Mouse (Mus musculus) lung, postnatal 10 days (tissue): ENCODE data around the gene Cpne5.

Source experiments
- DNase-seq: peaks from one replicate; pipeline ENCODE4 v3.0.0; 2021

Gene Cpne5

DNA sequence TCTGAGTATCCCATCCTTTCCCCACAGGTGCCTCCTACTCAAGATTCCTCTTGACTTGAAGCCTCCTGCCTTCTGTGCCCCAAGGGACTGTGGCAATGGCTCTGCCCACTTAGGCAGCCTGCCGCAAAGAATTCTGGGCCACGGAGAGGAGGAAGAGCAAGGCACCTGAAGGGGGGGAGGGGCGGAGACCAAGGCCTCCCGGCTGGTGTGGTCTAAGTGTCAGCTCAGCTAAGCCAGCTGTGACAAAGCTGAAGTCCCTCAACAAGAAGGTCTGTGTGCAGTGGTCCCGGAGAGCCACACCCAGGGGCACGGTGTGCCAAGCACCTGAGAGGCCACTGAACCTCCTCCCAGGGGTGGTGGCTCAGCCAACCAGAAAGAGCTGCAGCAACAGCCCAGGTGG lies 70.6 kb downstream of the Cpne5 start:
- peak; percentile 63 for DNase-seq

DNA sequence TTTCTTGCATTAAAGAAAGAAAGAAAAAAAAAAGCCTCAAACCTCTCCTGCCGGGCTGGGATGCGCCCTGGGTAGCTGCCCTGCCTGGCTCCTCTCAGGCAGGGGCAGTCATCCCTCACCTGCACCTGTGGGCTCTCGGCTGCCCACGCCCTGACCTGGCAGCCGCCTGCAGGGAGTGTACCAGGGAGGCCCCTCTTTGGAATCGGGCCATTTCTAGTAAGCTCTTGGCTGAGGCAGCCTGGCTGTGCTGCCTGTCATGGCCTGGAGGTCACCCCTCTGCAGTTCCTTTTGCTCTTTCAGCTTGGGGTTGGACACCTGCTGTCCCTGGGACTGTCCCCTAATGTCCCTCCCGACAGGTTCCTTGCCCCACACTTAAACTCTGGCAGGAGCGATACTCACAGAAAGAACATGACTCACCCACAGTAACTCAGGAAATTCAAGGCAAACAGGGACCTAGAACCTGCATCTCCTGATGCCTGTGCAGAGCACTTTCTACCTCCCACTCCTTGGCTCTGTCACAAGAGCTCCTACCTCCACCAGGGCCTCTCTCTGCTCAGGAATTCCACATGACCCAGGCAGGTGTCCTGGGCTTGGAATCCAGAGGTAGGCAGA lies 71.9 kb downstream of the Cpne5 start:
- no peak for DNase-seq

DNA sequence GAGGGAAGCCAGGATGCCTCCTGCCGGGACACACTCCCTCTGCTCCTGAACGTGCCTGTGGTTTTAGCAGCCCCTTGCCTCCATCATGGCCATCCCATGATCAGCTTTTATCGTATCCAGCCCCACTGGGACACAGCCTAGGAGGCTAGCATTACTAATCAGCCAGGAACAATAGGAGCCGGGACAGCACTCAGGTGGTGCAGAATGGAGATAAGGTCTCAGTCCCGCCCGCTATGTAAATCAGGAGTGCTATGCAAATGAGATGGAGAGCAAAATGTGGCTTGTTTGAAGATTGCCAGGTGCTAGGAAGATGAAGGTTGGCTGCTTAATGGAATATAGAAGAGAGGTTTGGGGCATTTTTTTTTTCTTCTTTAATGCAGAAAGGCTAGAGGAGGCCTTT lies 72.5 kb downstream of the Cpne5 start:
- no peak for DNase-seq

DNA sequence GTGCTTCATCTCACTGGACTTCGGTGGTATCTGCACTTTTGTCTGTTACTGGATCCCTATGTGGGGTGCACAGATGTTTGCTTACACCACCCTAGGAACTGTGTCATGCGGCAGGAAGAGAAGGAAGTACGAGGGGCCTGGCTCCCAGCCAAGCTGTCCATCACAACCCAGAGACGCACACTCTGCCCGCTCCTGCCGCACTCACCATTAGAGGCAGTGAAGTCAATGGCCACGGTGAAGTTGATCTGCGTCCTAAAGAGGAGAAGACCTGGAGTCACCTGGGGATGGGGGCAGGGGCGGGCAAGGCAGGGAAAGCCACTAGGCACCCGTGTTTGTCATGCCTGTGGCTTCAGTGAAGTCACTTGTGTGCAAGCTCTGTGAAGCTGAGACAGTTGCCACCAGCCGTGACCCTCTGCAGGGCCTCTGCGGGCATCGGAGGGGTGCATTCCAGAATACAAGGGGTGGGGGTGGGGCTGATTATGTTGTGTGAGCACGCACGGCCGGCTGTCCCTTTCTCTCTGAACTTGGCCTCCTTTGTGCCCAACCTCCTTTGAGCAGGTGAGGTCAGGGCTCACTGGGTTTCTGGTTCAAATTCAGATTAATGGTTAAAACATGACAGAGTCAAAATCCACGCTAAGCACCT lies 73.4 kb downstream of the Cpne5 start:
- peak; percentile 78 for DNase-seq

DNA sequence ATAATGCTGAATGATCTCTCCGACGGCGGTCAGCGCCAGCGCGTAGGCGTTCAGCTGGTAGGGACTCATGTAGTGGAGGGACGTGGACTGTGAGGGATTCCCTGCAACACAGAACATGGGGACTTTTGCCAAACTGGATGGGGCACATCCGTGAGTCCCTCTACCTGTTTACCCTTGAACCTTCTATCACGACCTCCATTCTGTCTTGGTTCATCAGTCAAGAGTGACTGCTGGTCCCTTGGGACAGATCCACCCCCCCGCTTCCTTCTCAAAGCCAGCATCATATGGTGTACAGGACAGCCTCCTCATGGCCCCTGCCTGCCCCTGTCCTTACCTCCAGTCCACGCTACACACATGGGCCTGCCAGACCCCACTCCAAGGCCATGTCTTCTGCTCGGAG lies 75.6 kb downstream of the Cpne5 start:
- DNase-seq = no peak

DNA sequence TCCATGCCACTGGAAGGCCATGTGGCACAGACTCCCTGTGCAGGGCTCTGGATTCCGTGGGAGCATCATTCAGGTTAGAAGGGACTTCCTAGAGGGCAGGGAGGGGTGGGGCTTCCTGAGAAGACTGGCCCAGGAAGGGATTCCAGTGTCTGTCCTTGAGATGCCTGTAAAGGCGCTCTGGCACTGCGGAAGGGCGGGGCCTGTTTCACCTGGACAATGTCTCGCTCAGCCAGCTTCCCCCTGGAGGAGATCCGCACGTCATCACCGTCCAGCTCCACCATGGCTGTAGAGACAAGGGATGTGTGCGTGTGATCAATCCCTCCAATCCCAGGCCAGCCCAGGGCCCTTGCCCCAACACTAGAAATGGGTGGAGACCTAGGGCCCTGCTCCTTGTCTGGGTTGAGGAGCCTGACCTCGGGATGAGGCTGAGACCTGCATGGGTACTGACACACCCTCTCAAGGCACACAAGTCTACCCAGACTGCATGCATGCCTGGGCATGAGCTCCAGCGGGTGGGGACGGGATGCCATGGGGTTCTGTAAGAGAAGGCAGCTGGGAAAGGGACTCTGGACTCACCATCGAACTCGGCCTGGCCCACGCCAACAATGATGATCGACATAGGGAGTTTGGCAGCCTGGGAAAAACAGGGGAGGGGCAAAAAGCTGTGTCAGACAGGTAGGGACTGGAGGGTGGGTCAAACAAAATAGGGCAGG lies 78.1 kb downstream of the Cpne5 start:
- no peak for DNase-seq

DNA sequence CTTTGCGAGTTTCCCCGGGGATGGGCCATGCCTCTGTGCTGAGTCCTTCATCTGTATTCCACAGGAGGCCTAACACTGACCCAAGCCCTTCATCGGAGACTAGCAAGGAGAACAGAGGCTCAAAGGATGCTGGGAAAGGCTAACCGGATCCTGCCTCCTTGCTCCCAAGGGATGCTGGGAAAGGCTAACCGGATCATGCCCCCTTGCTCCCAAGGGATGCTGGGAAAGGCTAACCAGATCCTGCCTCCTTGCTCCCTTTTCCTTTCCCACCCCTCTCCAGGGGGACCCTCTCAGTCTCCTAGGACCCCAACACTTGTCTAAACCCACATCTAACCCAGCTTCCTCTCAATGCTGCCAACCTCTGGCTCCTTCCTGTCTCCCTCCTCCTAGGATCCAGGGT lies 78.6 kb downstream of the Cpne5 start:
- DNase-seq = no peak

DNA sequence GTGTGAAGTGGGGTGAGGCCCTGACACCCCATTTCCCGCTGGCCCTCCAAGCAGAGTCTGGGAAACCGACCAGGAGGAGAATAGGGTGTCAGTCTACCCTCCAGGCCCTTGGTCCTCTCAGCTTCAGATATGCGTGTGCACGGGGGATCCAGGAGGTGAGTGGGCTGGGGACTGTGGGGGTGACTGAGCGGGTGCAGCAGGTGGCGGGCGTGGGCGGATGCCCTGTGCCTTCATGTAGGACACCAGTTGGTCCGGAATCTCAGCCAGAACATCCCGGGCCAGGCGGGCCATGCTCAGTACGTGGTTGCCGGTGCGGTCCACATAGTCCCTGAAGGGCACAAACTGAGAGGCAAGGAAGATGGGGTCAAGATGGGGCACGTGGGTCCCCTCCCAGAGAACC lies 79.1 kb downstream of the Cpne5 start:
- no peak for DNase-seq

DNA sequence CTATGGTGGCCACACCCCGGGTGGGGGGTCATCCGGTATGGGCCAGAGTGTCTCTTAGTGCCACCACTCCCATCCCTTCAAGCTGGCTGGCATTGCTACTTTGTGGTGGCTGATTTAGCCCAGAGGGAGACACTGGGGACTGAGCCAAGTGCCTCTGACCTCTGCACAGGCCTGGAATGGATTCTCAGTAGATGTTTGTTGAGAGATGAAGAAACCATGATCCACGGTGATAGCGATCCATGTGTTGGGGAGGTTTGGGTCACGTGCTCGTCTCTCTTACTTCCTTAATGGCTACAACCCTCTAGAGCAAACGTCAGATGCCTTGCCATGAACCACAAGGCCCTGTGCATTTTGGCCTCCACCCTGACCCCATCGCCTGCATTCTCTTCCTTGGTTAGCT lies 81.1 kb downstream of the Cpne5 start:
- no peak for DNase-seq

DNA sequence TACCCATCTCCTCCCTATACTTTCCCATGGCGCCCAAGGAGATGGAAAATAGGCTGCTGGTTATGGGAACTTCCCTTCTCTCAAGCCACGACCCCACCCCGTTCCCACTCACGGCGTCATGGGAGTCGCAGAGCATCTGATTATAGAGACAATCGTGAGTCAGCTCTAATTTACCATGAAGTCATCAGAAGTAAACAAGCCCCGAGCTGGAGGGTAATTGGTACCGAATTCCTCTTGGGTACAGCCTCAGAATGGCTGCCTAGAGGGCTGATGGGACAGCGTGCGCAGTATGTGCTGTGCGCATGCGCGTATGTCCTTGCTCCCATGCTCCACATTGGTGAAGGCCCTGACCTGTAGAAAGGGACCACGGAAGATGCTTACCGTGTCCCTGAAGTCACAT lies 81.6 kb downstream of the Cpne5 start:
- no peak for DNase-seq

DNA sequence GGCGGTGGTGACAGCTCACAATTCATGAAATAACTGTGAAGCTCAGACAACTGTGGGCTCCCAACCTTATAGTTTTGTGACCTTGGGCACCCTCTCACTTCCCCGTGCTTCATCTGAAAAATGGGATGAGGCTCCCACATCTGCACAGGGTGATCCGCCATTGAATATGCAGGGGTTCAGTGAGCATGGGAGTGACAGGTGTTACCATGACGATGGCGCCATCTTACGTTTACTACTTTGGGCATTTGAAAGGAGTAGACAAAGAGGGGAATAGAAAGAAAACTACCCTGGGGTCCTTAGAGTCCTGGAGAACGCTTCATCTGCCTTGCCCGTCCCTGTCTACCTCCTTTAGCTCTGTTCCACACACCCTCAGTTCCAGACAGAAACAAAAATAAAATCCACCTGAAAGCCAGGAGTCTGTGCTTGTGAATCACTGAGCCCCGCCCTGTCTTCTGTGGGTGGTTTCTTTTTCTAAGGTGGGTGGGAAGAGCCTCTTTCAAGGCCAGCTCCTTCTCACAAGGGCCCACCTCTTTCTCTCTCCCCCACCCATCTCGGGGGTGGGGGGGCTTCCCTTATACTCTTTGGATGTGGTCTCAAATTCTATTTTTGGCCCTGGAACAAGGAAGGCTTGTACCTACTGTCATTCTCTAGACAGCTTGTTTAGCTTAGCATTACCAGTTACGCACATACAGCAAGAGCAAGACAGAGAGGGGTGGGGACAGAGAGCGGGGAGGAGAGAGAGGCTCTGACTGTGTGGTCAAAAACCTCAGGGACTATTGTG lies 82.4 kb downstream of the Cpne5 start:
- no peak for DNase-seq

DNA sequence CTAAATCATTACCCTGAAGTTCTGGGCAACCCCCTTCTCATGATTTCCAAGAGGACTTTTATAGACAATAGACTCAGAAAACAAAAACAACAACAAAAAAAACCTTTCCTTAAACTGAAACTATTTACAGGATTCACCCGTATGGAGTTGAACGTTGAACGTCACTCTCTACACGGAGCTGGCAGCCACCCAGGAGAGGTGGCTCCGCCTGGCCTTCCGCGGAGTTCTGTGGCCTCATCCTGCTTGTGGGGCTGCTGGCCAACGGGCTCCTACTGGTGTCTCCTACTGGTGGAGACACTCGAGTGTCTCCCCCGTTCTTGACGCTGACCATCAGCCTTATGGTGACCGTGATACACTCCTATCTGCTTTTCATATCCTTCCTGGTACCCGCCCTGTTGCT lies 83.7 kb downstream of the Cpne5 start:
- DNase-seq = no peak

DNA sequence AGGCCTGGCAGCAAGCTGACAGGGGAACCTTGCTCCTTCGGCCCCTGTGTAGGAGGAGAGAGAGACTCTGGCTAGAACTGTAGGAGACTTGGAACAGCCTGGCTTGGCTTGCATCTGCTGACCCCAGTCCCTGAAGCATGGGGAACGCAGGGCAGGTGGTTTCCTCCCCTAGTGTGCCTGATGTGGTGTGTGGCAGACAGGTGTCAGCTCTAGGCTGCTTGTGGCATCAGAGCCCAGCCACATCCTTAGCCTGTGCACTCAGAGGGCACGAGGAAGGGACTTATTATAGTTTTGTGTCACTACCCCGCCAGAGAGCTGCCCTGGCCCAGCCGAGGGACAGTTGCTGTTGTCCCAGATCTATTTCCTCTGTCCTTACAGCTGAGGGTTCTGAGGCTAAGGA lies 85.4 kb downstream of the Cpne5 start:
- no peak for DNase-seq

DNA sequence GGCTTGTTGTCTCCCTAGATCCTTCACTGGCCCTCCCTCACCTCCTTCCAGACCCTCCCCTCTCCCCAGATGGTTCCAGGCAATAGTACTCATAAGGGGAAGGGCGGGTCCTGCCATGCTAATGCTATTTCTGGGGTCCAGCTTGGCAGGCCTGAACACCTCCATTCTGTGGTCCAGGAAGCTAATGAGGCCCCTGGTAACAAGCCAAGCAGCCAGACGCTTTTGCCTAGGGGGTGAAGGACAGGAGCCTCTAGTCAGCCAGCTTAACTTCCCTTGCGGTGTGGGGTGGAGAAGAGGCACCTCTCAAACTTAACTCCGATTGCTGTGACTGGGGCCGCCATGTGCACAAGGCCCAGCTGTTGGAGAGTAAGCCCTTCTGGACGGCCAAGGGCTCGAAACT lies 88.2 kb downstream of the Cpne5 start:
- DNase-seq = no peak

DNA sequence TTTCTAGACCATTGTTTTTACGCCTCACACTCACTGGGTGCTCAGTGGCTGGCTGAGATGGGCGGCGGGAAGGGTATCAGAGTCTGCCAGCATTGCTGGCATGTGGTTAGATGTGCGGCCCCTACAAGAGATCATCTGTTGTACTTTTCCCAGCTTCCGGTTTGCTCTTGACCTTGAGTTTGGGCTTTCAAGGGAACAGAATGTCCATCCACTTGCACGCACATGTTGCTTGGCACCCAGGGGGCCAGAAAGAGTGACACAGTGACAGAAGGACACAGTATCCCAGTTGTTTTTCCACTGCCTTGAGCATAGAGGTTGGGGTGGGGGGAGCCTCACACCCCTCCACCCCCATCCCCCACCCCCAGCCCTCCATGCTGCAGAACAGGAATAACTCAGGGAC lies 90.2 kb downstream of the Cpne5 start:
- DNase-seq = no peak

DNA sequence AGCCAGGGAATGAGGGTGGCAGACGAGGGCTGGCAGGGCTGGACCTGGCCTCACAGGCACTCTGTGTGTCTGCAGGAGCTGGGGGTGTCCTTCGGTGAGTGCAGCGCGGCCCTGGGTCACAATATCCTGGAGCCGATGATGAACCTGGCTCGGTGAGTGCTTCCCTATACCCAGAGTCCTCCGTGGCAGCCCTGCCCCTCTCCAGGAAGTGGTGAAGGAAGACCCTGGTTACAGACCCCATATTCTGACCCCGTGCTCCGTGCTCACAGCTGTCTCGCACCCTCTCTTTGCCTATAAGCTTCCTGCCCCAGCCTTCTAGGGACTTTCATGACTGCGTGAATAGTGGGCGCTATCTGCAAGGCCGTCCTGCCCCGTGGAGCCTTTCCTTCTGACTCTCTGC lies 90.7 kb downstream of the Cpne5 start:
- DNase-seq = no peak

DNA sequence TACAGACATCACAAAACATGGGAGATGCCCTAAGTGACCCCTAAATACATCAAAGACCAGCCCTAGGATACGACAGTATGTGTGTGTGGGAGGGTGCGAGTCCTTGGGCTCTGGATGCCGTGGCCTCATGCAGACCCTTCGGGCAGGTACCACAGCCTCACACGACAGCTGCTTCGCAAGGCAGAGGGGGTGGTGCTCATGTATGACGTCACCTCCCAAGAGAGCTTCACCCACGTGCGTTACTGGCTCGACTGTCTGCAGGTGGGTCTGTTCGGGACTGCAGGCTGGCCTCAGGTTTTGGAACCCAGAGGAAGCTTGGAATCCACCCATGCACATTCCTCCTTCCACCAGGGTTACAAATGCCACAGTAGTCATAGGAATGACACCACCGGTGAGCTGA lies 92.9 kb downstream of the Cpne5 start:
- DNase-seq = no peak

DNA sequence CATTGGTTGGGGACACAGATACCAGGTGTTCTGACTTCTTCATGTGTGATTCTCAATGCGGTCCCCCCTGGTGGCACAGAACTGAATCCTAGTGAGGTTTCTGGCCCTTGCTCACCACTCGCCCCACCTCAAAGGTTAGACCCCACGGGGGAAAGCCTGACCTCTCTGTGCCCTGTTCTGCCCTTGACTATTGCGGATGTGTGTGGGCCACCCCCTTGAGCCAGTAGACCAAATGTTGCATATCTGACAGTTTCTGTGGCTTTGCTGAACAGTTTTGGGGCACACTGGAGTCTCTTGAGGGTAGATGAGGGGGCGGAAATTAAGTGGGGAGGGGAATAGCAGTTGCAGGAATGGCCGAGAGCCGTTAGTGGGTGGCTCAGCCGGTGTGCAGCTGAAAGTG lies 94.7 kb downstream of the Cpne5 start:
- no peak for DNase-seq

DNA sequence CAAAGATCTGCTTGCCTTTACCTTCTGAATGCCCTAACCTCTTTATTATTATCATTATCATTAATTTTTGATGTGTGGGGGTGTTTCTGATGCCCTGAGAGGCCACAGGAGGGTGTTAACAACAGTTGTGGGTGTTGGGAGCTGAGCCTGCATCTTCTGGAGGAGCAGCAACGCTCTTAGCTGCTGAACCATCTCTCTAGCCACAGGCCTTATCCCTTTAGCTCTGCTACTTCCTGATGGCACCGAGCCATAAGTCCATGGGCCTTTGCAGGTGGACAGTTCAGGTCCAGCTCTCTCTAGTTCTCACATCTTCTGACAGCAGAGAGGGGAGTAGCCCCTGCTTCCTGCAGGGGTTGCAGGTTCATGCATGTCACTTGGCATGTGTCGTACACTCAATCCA lies 96.4 kb downstream of the Cpne5 start:
- no peak for DNase-seq

DNA sequence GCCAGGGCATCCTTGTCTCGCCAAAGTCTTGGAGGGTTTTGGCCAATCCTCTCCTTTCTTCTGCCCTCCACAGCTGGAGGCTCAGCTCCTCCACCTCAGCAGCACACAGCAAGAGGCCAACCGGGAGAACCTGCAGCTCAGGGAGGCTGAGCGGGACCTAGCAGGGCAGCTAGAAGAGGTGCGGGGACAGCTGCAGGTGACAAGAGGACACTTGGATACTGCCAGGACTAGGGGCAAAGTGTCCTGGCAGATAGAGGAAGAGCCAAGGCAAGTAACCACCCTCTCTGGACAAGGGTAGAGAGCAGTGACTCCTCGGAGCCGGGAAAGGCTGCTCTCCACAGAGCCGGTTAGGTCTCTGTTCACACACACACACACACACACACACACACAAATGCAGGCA lies 100.1 kb downstream of the Cpne5 start:
- DNase-seq = no peak

DNA sequence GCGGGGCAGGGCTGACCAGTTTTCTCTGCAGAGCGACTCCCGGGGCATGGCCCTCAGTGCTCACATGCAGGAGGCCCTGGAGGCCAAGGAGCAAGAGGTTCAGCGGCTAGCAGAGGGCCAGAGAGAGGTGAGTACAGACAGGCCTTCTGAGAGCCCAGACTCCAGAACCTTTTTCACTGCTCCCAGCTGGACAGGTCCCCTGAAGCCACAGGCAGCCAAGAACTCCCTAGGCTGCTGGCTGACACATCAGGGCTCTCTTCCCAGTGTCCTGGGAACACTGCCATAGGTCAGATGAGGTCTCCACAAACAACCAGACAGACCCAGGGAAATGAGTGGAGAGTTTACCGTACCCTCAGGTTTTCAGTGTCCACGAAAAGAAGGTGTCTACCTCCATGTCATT lies 101.7 kb downstream of the Cpne5 start:
- peak; percentile 79 for DNase-seq

DNA sequence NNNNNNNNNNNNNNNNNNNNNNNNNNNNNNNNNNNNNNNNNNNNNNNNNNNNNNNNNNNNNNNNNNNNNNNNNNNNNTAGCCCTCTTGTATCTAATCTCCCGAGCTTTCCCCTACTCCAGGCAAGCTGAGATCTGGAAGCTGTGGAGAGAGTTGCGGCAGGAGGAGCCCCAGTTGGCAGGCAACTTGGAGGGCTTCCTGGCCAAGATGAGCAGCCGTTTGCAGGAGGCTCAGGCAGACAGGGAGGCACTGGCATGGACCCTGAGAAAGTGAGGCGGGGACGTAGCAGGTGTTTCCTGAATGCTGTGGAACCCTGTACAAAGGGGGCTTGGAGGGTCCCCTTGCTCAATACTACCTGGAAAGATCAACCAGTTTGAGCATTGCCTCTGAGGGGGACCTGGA lies 102.9 kb downstream of the Cpne5 start:
- no peak for DNase-seq

DNA sequence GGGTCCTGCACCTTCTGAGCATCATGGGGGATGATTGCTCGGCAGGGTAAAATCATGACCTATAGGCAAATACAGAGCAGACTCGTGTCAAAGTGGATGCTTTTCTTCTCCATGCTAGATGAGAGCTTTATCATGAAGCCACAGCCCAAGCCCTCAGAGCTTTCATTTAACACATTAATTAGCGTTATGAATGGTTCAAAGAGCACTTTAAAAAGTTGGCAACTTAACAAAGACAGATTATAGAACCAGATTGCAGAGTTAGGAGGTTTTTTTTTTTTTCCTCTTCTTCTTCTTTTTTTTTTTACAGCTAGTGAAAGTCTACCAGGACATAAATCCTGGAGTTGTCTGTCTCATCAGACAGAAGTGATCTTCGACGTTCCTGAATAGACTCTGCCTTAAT lies 108.6 kb downstream of the Cpne5 start:
- DNase-seq = no peak

DNA sequence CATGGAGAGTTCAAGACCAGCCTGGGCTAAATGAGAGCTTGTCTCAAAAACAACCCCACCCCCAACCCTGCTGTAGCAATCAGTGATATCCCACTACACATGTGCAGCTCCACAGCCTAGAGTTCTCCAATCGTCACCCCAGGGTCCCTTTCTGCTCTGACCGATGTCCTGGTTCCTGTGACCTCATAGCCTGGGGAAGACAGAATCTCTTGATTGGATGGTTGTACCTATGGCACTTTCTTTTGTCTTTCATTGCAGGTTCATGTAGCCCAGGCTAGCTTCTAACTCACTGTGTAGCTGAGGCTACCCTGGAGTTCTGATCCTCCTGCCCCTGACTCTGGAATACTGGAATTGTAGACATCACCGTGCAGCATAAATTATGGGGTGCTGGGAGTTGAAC lies 111.4 kb downstream of the Cpne5 start:
- no peak for DNase-seq
